Mouse (Mus musculus): Measurements from ENCODE around the gene Sipa1l3.

The Sipa1l3 gene

GRCm38 (mm10) chr7:29304463-29305262 is 213.8 kb downstream of the Sipa1l3 start:
- DNase-seq (ENCODE audit: low spot score): peak; percentile 36

- DNase-seq (ENCODE audit: low spot score): peak; percentile 88
Observed at GRCm38 (mm10) chr7:29303738-29304462, 214.5 kb downstream of the Sipa1l3 start, which contains the start of gene Dpf1. Gene Dpf1, plus strand, starts transcription at chr7:29303951.

- DNase-seq (ENCODE audit: low spot score): no peak
Observed at GRCm38 (mm10) chr7:29302641-29303040, 215.8 kb downstream of the Sipa1l3 start.

GRCm38 (mm10) chr7:29301127-29301566 is 217.3 kb downstream of the Sipa1l3 start:
- DNase-seq (ENCODE audit: low spot score): no peak

GRCm38 (mm10) chr7:29296998-29297397 is 221.4 kb downstream of the Sipa1l3 start:
- DNase-seq (ENCODE audit: low spot score): peak; percentile 80

- no peak for DNase-seq (ENCODE audit: low spot score)
Observed at GRCm38 (mm10) chr7:29295861-29296647, 222.4 kb downstream of the Sipa1l3 start.

- no peak for DNase-seq (ENCODE audit: low spot score)
Observed at GRCm38 (mm10) chr7:29294111-29294761, 224.2 kb downstream of the Sipa1l3 start.

GRCm38 (mm10) chr7:29293131-29294065 is 225.0 kb downstream of the Sipa1l3 start:
- peak; percentile 68 for DNase-seq (ENCODE audit: low spot score)

GRCm38 (mm10) chr7:29292458-29293098 is 225.9 kb downstream of the Sipa1l3 start:
- DNase-seq (ENCODE audit: low spot score): no peak

- no peak for DNase-seq (ENCODE audit: low spot score)
Observed at GRCm38 (mm10) chr7:29291616-29292457, 226.6 kb downstream of the Sipa1l3 start.

GRCm38 (mm10) chr7:29290691-29291485 is 227.6 kb downstream of the Sipa1l3 start:
- DNase-seq (ENCODE audit: low spot score): no peak

GRCm38 (mm10) chr7:29289856-29290255 is 228.6 kb downstream of the Sipa1l3 start:
- no peak for DNase-seq (ENCODE audit: low spot score)

- DNase-seq (ENCODE audit: low spot score): peak; percentile 81
Observed at GRCm38 (mm10) chr7:29288942-29289638, 229.4 kb downstream of the Sipa1l3 start, which contains the start of gene Ppp1r14a. Gene Ppp1r14a, plus strand, starts transcription at chr7:29289308.

GRCm38 (mm10) chr7:29288079-29288478 is 230.4 kb downstream of the Sipa1l3 start:
- DNase-seq (ENCODE audit: low spot score): no peak

GRCm38 (mm10) chr7:29287481-29287880 is 231.0 kb downstream of the Sipa1l3 start:
- DNase-seq (ENCODE audit: low spot score): no peak

GRCm38 (mm10) chr7:29284523-29284922 is 233.9 kb downstream of the Sipa1l3 start:
- no peak for DNase-seq (ENCODE audit: low spot score)

GRCm38 (mm10) chr7:29283876-29284275 is 234.6 kb downstream of the Sipa1l3 start:
- DNase-seq (ENCODE audit: low spot score): no peak
